Mouse (Mus musculus) T-helper 1 cell (primary cell): ENCODE data around the gene Sirt2.

Experiments
- in situ Hi-C: fragments of 300-600 bp; cut with MboI, MseI; formaldehyde crosslinking; loops from one replicate; pipeline ENCODE4 v1.15.1; 2025; ENCODE audit warnings: high pct_unique_total_duplicates

The Sirt2 gene

DNA sequence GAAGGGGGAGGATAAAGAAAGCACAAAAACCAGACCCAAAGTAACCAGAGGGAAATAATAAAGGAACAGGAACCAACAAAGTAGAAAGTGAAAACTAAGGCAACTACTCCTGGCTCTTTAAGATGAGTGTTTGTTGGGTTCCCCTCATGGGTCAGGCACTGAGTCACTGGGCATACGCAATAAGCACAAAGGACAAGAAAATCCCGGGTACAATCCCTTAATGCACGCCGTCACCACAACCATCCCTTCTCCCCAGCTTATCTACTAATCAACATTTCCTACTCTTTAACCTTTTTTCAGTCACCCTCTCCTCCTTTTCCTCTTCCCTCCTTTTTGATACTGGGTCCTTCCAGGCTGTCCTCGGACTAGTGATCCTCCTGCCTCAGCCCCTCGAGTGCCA, 1.3 kb upstream of the Sirt2 start:
- in situ Hi-C loops, result no loop called here

DNA sequence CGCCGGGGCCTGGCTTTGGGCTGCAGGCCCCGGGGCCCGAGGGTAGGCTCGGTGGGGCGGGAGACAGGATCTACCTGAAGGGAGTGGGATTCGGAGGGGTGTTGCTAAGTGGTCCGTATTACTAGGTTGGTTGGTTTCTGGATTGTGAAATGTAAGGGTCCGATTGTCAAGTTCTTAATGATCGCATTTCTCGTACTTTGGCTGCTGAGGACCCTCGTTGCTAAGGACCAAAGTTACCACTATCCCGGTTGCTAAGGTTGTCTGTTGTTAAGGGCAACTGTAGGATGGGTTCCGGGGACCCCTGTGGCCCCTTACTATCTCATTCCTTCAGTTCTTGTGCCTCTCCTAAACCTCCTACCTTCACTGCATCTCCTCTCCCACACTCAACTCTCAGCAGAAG, 375 bp downstream of the Sirt2 start:
- in situ Hi-C loops, result no loop called here

DNA sequence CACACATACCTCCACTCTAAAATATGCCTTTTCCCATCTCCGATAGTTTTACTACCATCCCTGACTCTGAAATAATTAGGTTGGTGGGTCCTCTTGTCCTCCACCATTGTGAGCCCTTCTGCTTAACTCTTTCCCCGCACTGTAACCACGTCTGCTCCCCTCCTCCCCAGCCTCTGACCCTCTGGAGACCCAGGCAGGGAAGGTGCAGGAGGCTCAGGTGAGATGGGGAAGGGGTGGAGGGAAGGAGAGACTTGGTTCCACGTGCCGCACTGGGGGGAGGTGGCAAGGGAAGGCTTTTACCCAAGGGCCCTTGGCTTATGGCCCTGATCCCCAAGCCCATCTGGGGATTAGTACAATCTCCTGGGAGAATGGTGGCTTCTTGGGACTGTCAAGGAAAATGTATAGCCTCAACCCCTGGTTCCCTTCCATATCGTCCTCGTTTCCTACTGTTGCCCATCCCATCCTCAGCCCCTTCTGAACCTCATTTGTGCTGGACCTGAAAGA, 979 bp downstream of the Sirt2 start, which contains the start of gene Nfkbib:
Gene Nfkbib (minus strand): TSS at position 51 of the 504 bp plus-strand sequence.
- in situ Hi-C loops, result no loop called here

- in situ Hi-C loops, result no loop called here
These were observed 3.0 kb downstream of the Sirt2 start for GRCm38 (mm10) chr7:28769414-28769958.

GRCm38 (mm10) chr7:28770309-28770708, 3.8 kb downstream of the Sirt2 start:
- in situ Hi-C loops, result no loop called here

DNA sequence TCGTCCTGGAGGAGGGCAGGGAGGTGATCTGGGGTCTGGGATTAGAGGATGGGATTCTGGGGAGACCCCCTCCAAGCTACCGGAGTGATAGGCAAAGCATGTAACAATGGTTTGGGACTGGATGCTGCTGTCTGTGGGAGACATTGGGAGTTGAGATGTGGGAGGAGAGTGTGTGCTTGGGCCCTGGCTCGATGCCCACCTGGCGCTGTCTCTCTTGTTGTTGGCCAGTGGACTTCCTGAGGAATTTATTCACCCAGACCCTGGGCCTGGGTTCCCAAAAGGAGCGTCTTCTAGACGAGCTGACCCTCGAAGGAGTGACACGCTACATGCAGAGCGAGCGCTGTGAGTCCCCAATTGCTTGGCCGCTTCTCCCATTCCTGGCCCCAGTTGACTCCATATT, 5.3 kb downstream of the Sirt2 start:
- in situ Hi-C loops, result no loop called here

DNA sequence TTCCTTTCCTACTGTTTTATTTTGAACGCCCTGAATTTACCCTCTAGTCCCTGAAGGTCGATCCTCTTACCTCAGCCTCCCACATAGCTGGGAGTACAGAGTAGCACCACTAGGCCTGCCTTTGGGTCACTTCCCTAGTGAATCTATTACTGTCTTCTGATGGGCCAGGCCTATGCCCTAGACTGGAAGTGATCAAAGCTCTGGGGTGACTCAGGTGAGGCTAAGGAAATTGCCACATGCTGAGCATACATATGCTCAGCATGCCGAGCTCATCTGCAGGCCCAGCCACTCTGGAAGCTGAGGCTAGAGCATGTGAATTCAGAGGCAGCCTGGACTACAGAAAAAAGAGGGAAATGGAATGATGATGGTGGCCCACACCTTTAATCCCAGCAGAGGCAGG, 6.6 kb downstream of the Sirt2 start:
- in situ Hi-C loops, result no loop called here

DNA sequence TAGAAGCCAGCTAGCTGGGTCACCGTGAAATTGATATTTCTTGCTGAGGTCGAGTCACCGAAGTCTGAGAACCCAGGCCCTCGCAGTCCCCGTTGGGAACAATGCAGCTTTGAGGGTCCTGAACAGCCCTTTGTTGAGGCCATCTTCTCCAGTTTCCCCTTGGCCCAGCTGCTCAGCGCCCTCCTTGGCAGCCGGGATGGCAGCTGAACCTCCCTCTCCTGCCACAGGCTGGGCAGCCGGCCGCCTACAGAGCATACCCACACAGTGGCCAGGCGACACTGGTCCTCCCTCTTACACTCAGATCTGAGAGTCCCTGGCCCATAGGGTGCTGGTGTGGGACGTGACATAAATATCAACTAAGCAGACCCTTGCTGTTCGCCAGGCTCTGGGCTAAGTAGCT, 7.6 kb downstream of the Sirt2 start:
- in situ Hi-C loops, result no loop called here

DNA sequence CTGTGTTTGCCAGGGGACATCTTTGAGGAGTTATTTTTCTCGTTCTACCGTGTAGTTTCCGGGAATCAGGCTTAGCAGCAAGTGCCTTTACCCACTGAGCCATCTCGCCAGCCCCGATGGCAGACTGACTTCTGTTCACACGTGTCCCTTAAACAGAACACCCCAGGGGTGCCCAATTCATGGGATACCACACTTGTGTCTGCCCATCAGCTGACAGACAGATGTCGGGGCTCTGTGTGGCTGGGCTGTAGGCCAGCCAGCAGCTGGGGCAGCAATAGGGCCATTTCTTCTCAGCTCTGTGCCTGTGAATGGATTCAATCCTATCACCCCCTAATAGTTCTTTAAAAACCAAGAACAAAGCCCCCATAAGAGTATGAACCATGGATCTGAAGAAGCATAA, 8.6 kb downstream of the Sirt2 start:
- in situ Hi-C loops, result no loop called here

GRCm38 (mm10) chr7:28778825-28779224, 12.3 kb downstream of the Sirt2 start:
- in situ Hi-C loops, result no loop called here

DNA sequence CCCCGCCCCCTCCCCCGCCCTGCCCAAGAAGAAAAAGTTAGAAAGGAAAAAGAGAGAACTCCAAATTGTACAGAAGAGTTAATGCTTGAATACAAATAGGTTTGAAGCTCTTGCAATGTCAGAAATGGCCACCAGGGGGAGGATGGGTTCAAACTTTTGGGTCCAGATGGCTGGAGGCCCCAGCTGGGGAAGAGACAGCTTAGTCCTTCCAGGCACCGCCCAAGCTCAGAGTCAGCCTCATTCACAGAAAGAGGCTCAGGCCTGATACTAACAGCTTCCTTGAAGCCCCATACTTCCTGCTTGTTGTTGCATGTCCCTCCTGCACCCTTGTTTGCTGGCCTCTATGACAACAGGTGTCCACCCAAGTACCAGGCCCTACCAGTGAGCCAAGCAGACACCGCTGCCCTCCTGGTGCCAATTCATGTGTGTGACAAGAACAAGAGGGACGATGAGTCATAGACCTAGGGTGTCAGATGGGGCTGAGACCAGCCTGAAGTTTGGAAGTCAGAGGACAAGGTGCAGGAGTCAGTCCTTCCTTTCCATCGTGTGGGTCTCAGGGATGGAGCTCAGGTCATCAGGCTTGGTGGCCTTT, 13.6 kb downstream of the Sirt2 start:
- in situ Hi-C loops, result no loop called here

- in situ Hi-C loops, result no loop called here
These were observed 14.3 kb downstream of the Sirt2 start for GRCm38 (mm10) chr7:28780857-28781256.

GRCm38 (mm10) chr7:28781261-28781663, 14.7 kb downstream of the Sirt2 start:
- in situ Hi-C loops, result no loop called here

GRCm38 (mm10) chr7:28785161-28785560, 18.6 kb downstream of the Sirt2 start:
- in situ Hi-C loops, result no loop called here

GRCm38 (mm10) chr7:28787884-28788283, 21.3 kb downstream of the Sirt2 start:
- in situ Hi-C loops, result no loop called here

DNA sequence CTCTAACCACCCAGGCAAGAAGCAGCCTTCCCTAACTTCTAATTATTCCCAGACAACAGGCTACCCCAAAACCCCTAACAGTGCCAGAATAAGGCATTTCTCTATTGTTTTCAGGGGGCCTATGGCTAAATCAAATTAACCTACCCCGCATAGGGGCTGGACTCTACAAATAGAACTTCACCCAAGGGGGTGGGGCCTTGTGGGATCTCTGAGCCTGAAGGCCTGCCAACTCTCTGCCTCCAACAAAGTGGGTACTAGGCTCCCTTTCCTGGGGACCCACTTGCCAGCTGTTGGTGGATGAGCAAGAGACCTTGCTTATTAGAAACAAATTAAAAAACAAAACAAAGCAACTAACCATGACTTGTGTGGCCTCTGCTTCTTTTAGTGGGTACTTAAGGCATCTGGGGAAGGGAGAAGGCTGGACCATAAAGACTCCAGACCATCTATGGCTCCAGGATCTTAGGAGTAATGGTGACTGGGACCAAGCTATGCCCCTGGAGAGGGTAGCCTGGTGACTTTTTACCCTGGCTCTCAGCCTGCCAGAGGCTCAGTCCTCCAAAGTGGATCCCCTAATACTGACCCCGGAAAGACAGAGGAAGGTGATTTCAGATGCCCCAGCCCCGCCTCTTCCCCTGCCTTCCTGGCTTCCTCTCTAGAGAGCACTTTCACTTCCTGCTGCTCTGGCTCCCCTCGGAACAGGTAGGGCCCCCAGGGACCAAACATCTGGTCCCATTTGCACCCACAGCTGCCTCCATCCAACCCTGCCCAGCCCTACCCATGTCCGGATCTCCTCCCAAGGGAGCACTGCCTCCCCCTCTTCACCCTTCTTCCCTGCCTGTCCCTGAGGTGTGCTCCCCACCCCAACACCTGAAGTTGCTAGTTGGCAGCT, 22.0 kb downstream of the Sirt2 start, which contains the start of gene Rinl:
Gene Rinl (plus strand): TSS at position 663 of the 889 bp plus-strand sequence.
- in situ Hi-C loops, result no loop called here

DNA sequence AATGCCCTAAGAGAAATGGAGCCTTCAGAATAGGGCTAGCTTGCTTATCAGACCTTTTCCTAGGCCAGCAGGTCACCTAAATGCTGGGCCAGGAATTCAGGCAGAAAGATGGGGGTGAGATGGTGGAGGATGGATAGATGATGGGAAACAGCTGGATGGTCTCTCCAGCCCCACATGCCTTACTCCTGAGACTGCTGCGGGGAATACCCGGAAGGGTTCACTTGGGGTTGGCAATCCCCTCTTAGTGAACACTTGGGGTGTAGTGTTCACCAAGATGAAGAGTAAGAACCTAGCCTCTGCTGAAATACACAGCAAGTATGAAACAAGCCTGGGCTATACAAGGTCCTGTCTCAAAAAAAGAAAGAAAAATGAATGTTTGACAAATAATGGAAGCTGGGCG, 22.7 kb downstream of the Sirt2 start:
- in situ Hi-C loops, result no loop called here

- in situ Hi-C loops, result loop anchor here (10.0 kb wide), 1 partner anchor 75 kb away; the partner anchor contains the start of gene Lgals7
These were observed 23.7 kb downstream of the Sirt2 start for GRCm38 (mm10) chr7:28790066-28790806.

DNA sequence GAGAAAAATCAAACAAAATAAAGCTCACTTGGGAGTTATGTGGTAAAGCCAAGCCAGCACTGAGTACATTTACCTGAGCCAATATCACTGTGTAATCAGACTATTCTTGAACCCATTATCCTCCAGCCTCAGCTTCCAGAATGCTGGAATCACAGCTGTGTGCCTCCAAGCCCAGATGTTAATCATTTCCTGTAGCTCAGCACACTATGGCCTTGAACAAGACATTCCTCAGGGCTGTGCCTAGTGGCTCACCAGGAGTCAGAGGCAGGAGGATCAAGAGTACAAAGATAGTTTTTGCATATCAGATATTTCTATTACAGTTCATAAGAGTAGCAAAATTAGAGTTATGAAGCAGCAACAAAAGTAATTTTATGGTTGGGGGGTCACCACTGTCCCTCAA, 25.2 kb downstream of the Sirt2 start:
- in situ Hi-C loops, result loop anchor here (10.0 kb wide), 1 partner anchor 73 kb away; the partner anchor contains the start of gene Lgals7

DNA sequence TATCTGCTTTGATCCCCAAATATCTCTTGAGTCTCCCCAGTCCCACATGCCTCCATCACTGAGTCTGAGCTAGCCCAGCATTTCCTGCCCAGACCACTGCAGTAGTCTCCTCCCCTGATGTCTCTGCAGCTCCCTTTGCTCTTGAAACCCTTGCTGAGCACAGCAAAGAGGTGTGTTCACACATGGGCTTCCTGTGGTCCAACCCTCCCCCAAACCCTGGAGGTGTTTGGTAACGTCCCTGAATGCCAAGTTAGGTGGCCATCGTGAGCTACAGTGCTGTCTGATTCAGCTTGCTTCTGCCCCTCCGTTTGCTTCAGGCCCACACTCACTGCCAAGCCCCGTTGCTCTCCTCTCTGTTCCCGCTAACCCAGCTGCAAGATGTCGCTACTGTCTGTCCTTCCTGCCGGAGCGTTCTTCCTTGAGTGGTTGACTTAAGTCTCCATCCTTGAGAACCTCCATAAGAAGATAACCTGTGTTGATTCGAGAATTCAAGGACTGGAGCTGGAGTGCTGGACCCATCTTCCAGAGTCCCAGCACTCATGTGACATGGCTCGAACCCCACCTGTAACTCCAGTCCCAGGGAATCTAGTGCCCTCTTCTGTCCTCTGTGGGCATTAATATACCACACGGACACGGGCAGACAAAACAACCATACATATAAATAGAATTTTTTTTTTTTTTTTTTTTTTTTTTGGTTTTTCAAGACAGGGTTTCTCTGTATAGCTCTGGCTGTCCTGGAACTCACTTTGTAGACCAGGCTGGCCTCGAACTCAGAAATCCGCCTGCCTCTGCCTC, 26.1 kb downstream of the Sirt2 start:
- in situ Hi-C loops, result loop anchor here (10.0 kb wide), 1 partner anchor 72 kb away; the partner anchor contains the start of gene Lgals7

GRCm38 (mm10) chr7:28793834-28794233, 27.3 kb downstream of the Sirt2 start:
- in situ Hi-C loops, result loop anchor here (10.0 kb wide), 1 partner anchor 71 kb away; the partner anchor contains the start of gene Lgals7
